Mouse (Mus musculus): Measurements from ENCODE around the gene Ubqln2. TPM values are rescaled to one million over a fixed set of nuclear protein-coding genes. Genes with fewer than 3 reads are reported as not detected.

Ubqln2 gene
- 19.6 and 27.7 TPM in 2 replicates for polyA plus RNA-seq (2012; rRNA removed)

- H3K27ac ChIP-seq (ENCODE audit: insufficient read depth, low read length), result peak within 1 kb of the TSS; percentile 89
- peak; percentile 32 to 60 for DNase-seq (ENCODE audit: low read depth in 1 of 2, low spot score in 2 of 2)
- 38% methylated on average over 74 of the region's 76 CpGs for WGBS
- H3K27me3 ChIP-seq (ENCODE audit: control insufficient read depth, insufficient read depth, low read length), result no peaks in the 10 kb centered on the region
- no peaks in the 10 kb centered on the region for H3K36me3 ChIP-seq (ENCODE audit: control insufficient read depth, insufficient read depth, low read length)
- peaks cover 8% of the 10 kb centered on the region; the same call in 1 of the 2 replicates for H3K4me1 ChIP-seq (ENCODE audit: control insufficient read depth, insufficient read depth, insufficient read length)
- TF ChIP-seq CTCF (IDR thresholded peaks at IDR 0.05; ENCODE audit: extremely low read depth, insufficient read depth, insufficient read length, insufficient replicate concordance) (no peak), POLR2A (IDR thresholded peaks at IDR 0.05; ENCODE audit: low read depth, low read length) (peak; percentile 84)
- peak within 1 kb of the TSS; percentile 77 for H3K4me3 ChIP-seq (ENCODE audit: extremely low read depth, insufficient read depth, insufficient read length)
Measured at GRCm38 (mm10) chrX:153497688-153498516, at the start of gene Ubqln2. Ubqln2 (plus strand) TSS chrX:153498227.

GRCm38 (mm10) chrX:153451946-153452345 lies 46.1 kb upstream of the Ubqln2 start:
- 55% methylated on average over 5 of the region's 5 CpGs for WGBS
- no peaks in the 10 kb centered on the region for H3K27me3 ChIP-seq (ENCODE audit: control insufficient read depth, insufficient read depth, low read length)
- H3K4me3 ChIP-seq (ENCODE audit: extremely low read depth, insufficient read depth, insufficient read length), result no peak overlapping the region
- no peaks in the 10 kb centered on the region for H3K4me1 ChIP-seq (ENCODE audit: control insufficient read depth, insufficient read depth, insufficient read length)
- no peak for TF ChIP-seq POLR2A (IDR thresholded peaks at IDR 0.05; ENCODE audit: low read depth, low read length)
- TF ChIP-seq CTCF (IDR thresholded peaks at IDR 0.05; ENCODE audit: extremely low read depth, insufficient read depth, insufficient read length, insufficient replicate concordance), result no peak
- no peak for DNase-seq (ENCODE audit: low read depth in 1 of 2, low spot score in 2 of 2)
- H3K27ac ChIP-seq (ENCODE audit: insufficient read depth, low read length), result no peak overlapping the region
- no peaks in the 10 kb centered on the region for H3K36me3 ChIP-seq (ENCODE audit: control insufficient read depth, insufficient read depth, low read length)

GRCm38 (mm10) chrX:153476760-153477248 lies 21.2 kb upstream of the Ubqln2 start:
- WGBS, result 76% methylated on average over 8 of the region's 8 CpGs
- TF ChIP-seq CTCF (IDR thresholded peaks at IDR 0.05; ENCODE audit: extremely low read depth, insufficient read depth, insufficient read length, insufficient replicate concordance), result no peak
- no peak for TF ChIP-seq POLR2A (IDR thresholded peaks at IDR 0.05; ENCODE audit: low read depth, low read length)
- Histone ChIP-seq H3K4me3 (ENCODE audit: extremely low read depth, insufficient read depth, insufficient read length) (no peak overlapping the region), H3K27me3 (ENCODE audit: control insufficient read depth, insufficient read depth, low read length) (no peaks in the 10 kb centered on the region), H3K36me3 (ENCODE audit: control insufficient read depth, insufficient read depth, low read length) (no peaks in the 10 kb centered on the region), H3K4me1 (ENCODE audit: control insufficient read depth, insufficient read depth, insufficient read length) (no peaks in the 10 kb centered on the region), H3K27ac (ENCODE audit: insufficient read depth, low read length) (no peak overlapping the region)
- no peak for DNase-seq (ENCODE audit: low read depth in 1 of 2, low spot score in 2 of 2)

- WGBS, result 61% methylated on average over 3 of the region's 3 CpGs
- Histone ChIP-seq H3K27ac (ENCODE audit: insufficient read depth, low read length) (no peak overlapping the region), H3K4me1 (ENCODE audit: control insufficient read depth, insufficient read depth, insufficient read length) (no peaks in the 10 kb centered on the region), H3K4me3 (ENCODE audit: extremely low read depth, insufficient read depth, insufficient read length) (no peak overlapping the region), H3K27me3 (ENCODE audit: control insufficient read depth, insufficient read depth, low read length) (no peaks in the 10 kb centered on the region), H3K36me3 (ENCODE audit: control insufficient read depth, insufficient read depth, low read length) (no peaks in the 10 kb centered on the region)
- DNase-seq (ENCODE audit: low read depth in 1 of 2, low spot score in 2 of 2), result no peak
- TF ChIP-seq CTCF (IDR thresholded peaks at IDR 0.05; ENCODE audit: extremely low read depth, insufficient read depth, insufficient read length, insufficient replicate concordance), result no peak
- no peak for TF ChIP-seq POLR2A (IDR thresholded peaks at IDR 0.05; ENCODE audit: low read depth, low read length)
Measured at GRCm38 (mm10) chrX:153492326-153492725, 5.7 kb upstream of the Ubqln2 start.

- H3K27me3 ChIP-seq (ENCODE audit: control insufficient read depth, insufficient read depth, low read length), result no peaks in the 10 kb centered on the region
- DNase-seq (ENCODE audit: low read depth in 1 of 2, low spot score in 2 of 2), result no peak
- H3K27ac ChIP-seq (ENCODE audit: insufficient read depth, low read length), result peak overlapping the region; percentile 89; the same call in 1 of the 2 replicates
- H3K4me3 ChIP-seq (ENCODE audit: extremely low read depth, insufficient read depth, insufficient read length), result peak overlapping the region; percentile 77
- peaks cover 8% of the 10 kb centered on the region; the same call in 1 of the 2 replicates for H3K4me1 ChIP-seq (ENCODE audit: control insufficient read depth, insufficient read depth, insufficient read length)
- 48% methylated on average over 30 of the region's 30 CpGs for WGBS
- no peak for TF ChIP-seq CTCF (IDR thresholded peaks at IDR 0.05; ENCODE audit: extremely low read depth, insufficient read depth, insufficient read length, insufficient replicate concordance)
- TF ChIP-seq POLR2A (IDR thresholded peaks at IDR 0.05; ENCODE audit: low read depth, low read length), result no peak
- H3K36me3 ChIP-seq (ENCODE audit: control insufficient read depth, insufficient read depth, low read length), result no peaks in the 10 kb centered on the region
Measured at GRCm38 (mm10) chrX:153498665-153499293, 752 bp downstream of the Ubqln2 start.

GRCm38 (mm10) chrX:153499294-153500046 lies 1.4 kb downstream of the Ubqln2 start:
- H3K4me3 ChIP-seq (ENCODE audit: extremely low read depth, insufficient read depth, insufficient read length), result peak overlapping the region; percentile 77; the same call in 1 of the 2 replicates
- DNase-seq (ENCODE audit: low read depth in 1 of 2, low spot score in 2 of 2), result no peak

More at GRCm38 (mm10) chrX:153499294-153500046, 1.4 kb downstream of the Ubqln2 start:
- no peaks in the 10 kb centered on the region for H3K36me3 ChIP-seq (ENCODE audit: control insufficient read depth, insufficient read depth, low read length)
- peaks cover 8% of the 10 kb centered on the region; the same call in 1 of the 2 replicates for H3K4me1 ChIP-seq (ENCODE audit: control insufficient read depth, insufficient read depth, insufficient read length)
- no peaks in the 10 kb centered on the region for H3K27me3 ChIP-seq (ENCODE audit: control insufficient read depth, insufficient read depth, low read length)
- H3K27ac ChIP-seq (ENCODE audit: insufficient read depth, low read length), result no peak overlapping the region
- TF ChIP-seq CTCF (IDR thresholded peaks at IDR 0.05; ENCODE audit: extremely low read depth, insufficient read depth, insufficient read length, insufficient replicate concordance) (no peak), POLR2A (IDR thresholded peaks at IDR 0.05; ENCODE audit: low read depth, low read length) (no peak)
- 84% methylated on average over 32 of the region's 32 CpGs for WGBS
